Mouse (Mus musculus) frontal cortex, postnatal 14 days (tissue): ENCODE results near the gene Klhdc4.

Experiments
- DNase-seq, 2 experiments: peaks; one replicate each; pipeline ENCODE4 v3.0.0; 2022; ENCODE audit warnings: low spot score in 2 of 2

Klhdc4 gene

GRCm38 (mm10) chr8:121750512-121750911, 78.9 kb downstream of the Klhdc4 start:
- no peak for DNase-seq

- no peak for DNase-seq
Observed at GRCm38 (mm10) chr8:121749501-121749900, 79.9 kb downstream of the Klhdc4 start.
